Mouse (Mus musculus): Measurements from ENCODE around the gene Eps8. TPM values are rescaled to one million over a fixed set of nuclear protein-coding genes. Genes with fewer than 3 reads are reported as not detected.

Eps8 gene
- total RNA-seq (2023), result 1 to 10 TPM; 2.9 to 3.8 TPM

DNA sequence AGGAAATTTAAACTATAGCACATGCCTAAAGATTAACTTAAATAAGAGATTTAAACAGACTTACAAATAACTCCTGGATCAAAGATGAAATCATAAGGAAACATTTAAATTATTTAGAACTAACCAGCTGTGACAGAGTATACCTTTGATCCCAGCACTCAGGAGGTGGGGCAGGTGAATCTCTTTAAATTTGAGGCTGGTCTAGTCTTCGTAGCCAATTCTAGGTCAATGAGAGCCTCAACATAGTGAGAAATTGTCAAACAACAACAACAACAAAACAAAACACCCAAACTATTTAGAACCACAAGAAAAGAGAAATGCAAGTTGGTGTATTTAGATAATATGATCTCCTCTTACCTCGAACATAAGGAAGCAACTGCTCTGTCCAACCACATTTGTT, at the start of gene Eps8:
TSS of gene Eps8 (minus strand) at position 101 of the 400 bp plus-strand sequence.

Other genes with a start within 250 kb of the Eps8 start
- 10 to 100 TPM; 57.1 to 61.2 TPM for gene Strap, start 80.2 kb upstream of the Eps8 start, total RNA-seq (2023)
- gene Dera, start 99.7 kb upstream of the Eps8 start, total RNA-seq (2023), result 10 to 100 TPM; 25.8 to 27.7 TPM

Measured in neutrophil, adult 83 days (primary cell).